Mouse (Mus musculus) erythroblast, embryonic 14.5 days (primary cell): ENCODE measurements around the gene Acp2.

ENCODE experiments used
- GATA1 ChIP-seq: IDR thresholded peaks from 2 replicates; pipeline ENCODE4 v1.6.1; 2012; ENCODE audit warnings: low read length, inconsistent platforms, mixed read lengths
- TAL1 ChIP-seq: IDR thresholded peaks from 3 replicates; pipeline ENCODE4 v1.6.1; 2012; ENCODE audit warnings: low read length, inconsistent platforms, mixed read lengths

DNA sequence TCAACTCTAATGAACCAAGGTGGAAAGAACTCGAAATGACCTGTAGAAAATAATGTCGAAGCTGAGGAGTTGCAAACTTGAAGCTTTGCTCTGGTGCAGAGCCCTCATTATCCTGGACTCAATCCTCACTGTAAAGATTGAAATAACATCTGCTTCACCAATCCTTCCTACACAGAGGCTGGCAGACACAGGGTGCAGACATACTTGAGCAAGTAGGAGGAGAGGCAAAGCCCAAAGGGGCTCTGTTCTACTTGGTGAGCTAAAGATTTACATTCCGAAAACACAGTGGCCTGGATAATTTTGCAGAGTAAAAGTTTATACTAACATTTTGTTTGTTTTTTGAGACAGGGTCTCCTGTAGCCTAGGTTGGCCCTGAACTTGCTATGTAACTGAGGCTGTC, 3.8 kb upstream of the Acp2 start:
- TF ChIP-seq GATA1, result no peak
- no peak for TF ChIP-seq TAL1
